Mouse (Mus musculus): ENCODE measurements at regions not wholly inside any gene's neighbourhood (a gene's known extent, or its start where the extent isn't known, plus 50 kb on each side); places are given as distances from the start of the nearest gene placed in this dataset.

DNA sequence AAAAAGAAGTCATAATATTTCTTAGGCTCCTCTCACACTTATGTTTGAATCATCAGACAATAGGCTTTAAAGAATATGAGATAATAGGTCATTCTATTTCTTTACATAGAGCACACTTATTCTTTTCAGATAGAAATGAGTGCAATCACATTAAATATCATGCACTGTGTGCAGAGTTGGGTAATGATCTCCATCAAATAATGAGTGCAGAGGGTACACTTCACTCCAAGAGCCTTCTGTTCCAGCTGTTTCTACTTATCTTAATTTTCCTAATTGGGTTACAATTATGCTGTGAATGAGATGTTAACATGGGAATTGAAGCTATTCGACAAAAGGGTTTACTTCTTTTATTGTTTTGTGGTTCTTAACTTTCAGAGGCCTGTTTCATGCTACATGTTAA, 707.5 kb upstream of the Mdga2 start:
- no peak for DNase-seq (ENCODE audit: low spot score in 2 of 2)
- intact Hi-C loops (cut with DNase I) = no loop called here

- no peak for DNase-seq (ENCODE audit: low spot score in 2 of 2)
- intact Hi-C loops (cut with DNase I) = no loop called here
Measured at GRCm38 (mm10) chr12:67914603-67915002, 692.3 kb upstream of the Mdga2 start.

DNA sequence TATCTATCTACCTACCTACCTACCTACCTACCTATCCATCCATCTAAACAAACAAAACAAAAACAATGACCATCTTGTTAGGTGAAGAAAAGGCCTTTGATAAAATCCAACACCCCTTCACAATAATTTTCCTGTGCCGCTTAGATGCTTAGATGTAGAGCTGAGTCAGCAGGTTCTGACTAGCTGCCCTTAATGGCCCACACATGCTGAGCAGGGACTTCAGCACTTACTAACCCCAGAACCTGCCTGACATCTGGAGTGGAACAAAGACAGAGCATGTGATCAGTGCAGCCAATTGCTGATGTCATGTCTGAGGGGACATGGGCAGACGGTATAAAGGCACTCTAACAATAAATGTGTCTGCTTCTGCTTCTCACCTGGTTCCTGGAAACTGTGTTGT, 664.9 kb upstream of the Mdga2 start:
- intact Hi-C loops (cut with DNase I) = no loop called here
- DNase-seq (ENCODE audit: low spot score in 2 of 2) = no peak

GRCm38 (mm10) chr12:67862615-67863014, 640.3 kb upstream of the Mdga2 start:
- peak; percentile 4 to 18 for DNase-seq (ENCODE audit: low spot score in 2 of 2)
- intact Hi-C loops (cut with DNase I) = no loop called here

DNA sequence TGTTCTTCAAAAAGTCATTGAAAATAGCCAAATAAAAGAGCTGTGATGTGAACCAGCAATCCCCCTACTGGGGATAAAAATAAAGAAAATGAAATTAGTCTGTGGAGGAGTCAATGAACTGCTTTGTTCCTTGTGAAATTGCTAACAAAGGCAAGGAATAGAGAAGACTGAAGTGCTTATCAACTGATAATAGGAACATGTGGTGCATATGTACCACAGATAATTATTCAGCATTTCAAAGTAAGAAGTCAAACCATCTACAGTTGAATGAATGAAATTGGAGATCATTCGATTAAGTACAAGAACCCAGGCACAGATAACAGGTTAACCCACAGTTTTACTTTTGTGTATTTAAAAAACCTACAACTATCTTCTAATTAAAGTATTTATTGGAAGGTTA, 638.4 kb upstream of the Mdga2 start:
- DNase-seq (ENCODE audit: low spot score in 2 of 2) = no peak
- intact Hi-C loops (cut with DNase I) = no loop called here

DNA sequence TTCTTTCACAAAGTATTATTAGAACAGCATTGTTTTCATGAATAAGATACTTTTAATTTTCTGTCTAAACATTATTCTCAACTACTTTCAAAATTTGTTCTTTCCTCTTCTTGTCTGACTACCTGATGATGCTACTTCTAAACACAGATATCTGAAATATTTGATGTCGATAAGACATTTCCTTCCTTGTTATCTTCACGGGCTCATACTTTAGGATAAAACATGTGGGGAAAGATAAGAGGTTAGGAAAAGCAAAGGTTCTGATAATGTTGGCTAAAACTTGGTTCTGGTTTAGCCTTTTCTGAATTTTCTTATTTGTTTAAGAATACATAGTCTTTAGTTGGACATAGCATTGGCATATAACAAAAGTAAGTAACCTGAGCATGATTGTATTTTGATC, 630.3 kb upstream of the Mdga2 start:
- DNase-seq (ENCODE audit: low spot score in 2 of 2) = no peak
- intact Hi-C loops (cut with DNase I) = no loop called here

DNA sequence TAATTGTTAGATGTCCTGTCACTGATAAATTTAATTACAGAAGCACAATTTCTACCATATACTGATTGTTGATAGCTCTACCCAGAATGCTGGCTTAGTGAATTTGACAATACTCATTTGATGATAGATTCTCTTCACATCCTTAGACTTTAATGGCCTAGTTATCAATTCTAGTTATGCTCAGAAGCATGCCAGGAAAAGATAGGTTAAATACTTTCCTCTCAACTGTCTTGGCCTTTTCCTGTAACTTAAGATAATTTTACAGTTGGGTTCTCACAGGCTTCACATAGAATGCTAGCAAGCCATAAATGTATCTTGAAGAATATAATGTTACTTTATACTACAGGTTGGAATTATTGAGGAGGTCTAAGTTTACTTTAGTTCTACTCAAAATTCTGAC, 625.2 kb upstream of the Mdga2 start:
- DNase-seq (ENCODE audit: low spot score in 2 of 2) = no peak
- intact Hi-C loops (cut with DNase I) = no loop called here

DNA sequence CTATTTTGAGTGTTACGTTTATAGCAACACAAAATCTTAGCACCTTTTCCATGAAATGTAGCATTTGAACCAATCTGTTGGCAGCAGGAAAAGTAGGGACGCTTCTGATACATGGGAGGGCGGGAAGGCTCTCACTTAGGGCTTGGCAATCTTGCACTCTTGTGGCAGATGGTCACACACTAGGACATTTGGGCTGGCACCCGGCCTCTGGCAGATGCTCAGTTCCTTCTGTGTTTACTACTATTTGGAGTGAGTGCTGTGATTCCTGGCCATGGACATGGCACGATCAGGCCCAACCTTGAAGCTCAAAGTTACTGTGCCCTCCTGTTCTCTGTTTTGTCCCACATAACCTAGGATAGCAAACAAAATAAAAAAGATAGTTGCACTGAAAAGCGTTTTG, 581.9 kb upstream of the Mdga2 start:
- DNase-seq (ENCODE audit: low spot score in 2 of 2) = peak in 1 of 2 experiments; percentile 1
- intact Hi-C loops (cut with DNase I) = no loop called here

GRCm38 (mm10) chr12:67799776-67800175, 577.4 kb upstream of the Mdga2 start:
- intact Hi-C loops (cut with DNase I) = no loop called here
- no peak for DNase-seq (ENCODE audit: low spot score in 2 of 2)
